ENCODE assay signal across 11 mouse cellular contexts in the genomic region with DNA sequence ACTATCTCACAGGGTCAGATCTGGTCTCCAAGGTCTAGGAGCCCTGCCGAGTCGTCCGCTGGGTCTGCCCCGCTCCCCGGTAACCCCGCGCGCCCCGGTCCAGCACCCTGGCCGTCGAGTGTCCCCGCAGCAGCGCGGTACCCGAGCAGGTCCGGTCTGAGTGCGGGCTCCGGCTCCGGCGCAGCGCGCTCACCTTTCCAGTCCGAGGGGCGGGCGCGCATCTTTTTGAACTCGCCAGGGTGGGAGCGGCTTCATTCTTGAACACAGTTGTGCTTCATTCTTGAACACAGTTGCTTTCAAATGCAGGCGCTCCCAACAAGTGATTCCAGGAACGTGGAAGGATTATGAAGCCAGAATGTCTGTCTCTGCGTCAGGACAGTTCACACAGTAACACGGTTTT. TPM values are rescaled to one million over a fixed set of nuclear protein-coding genes. Genes with fewer than 3 reads are reported as not detected.
A peak's percentile ranks its signal among the peaks of the same experiment; 100 is the strongest.
DNase-seq lines count a peak whose midpoint lies in the region; ATAC-seq and TF ChIP-seq lines count a peak whose summit lies in the region.
"Had no signal": no experiment of that assay in that cellular context is flagged by ENCODE, and none has a peak within 500 bp of the region (broad histone marks: within the 10 kb centered on the region; RNA-seq: fewer than 3 reads in every experiment).

No protein-coding gene starts in this region.

- H3K4me1 ChIP-seq in heart, embryonic 10.5 days, result peaks cover 4% of the 10 kb centered on the region; the same call in 1 of the 2 replicates
- peaks cover 20% of the 10 kb centered on the region for H3K4me1 ChIP-seq in E14TG2a.4 (replicated peaks; ENCODE audit: low read depth, low read length)
- no peaks in the 10 kb centered on the region; the same call in 1 of the 2 replicates for H3K4me1 ChIP-seq in forebrain, postnatal 0 days (ENCODE audit: insufficient read depth)
- H3K4me1 ChIP-seq in midbrain, embryonic 12.5 days, result peaks cover 8% of the 10 kb centered on the region

- TF ChIP-seq CTCF in E14TG2a.4 (conservative IDR thresholded peaks at IDR 0.05; ENCODE audit: low read length), result no peak
- TF ChIP-seq CTCF in forebrain, postnatal 0 days (IDR thresholded peaks at IDR 0.05; ENCODE audit: low read depth), result no peak

- no peaks in the 10 kb centered on the region for H3K9me3 ChIP-seq in heart, embryonic 10.5 days
- peaks cover 16% of the 10 kb centered on the region for H3K9me3 ChIP-seq in E14TG2a.4 (ENCODE audit: low read length)
- no peaks in the 10 kb centered on the region for H3K9me3 ChIP-seq in forebrain, postnatal 0 days (ENCODE audit: low read length)
- no peaks in the 10 kb centered on the region for H3K9me3 ChIP-seq in midbrain, embryonic 12.5 days

- WGBS in heart, embryonic 10.5 days, result 4% methylated on average over 32 of the region's 32 CpGs
- 6% methylated on average over 32 of the region's 32 CpGs for WGBS in forebrain, postnatal 0 days
- WGBS in midbrain, embryonic 12.5 days, result 3% methylated on average over 32 of the region's 32 CpGs

- peak overlapping the region; percentile 61 for H3K4me2 ChIP-seq in forebrain, postnatal 0 days (ENCODE audit: low read depth)
- peak overlapping the region; percentile 53 for H3K4me2 ChIP-seq in midbrain, embryonic 12.5 days (replicated peaks)

- DNase-seq in heart, embryonic 10.5 days (ENCODE audit: low spot score), result no peak
- DNase-seq in heart, adult 11 months, result no peak
- DNase-seq in forebrain, postnatal 0 days, result no peak
- no peak for DNase-seq in ovary, postnatal 36 days (ENCODE audit: low spot score)
- DNase-seq in T-cell, adult 2 months (ENCODE audit: low spot score), result no peak
- DNase-seq: lung, adult 2 months had no signal

- no peaks in the 10 kb centered on the region for H3K36me3 ChIP-seq in heart, embryonic 10.5 days
- H3K36me3 ChIP-seq in E14TG2a.4 (ENCODE audit: insufficient read depth, low read length), result no peaks in the 10 kb centered on the region
- H3K36me3 ChIP-seq in forebrain, postnatal 0 days (ENCODE audit: insufficient read depth), result no peaks in the 10 kb centered on the region
- no peaks in the 10 kb centered on the region for H3K36me3 ChIP-seq in midbrain, embryonic 12.5 days

- peaks cover 16% of the 10 kb centered on the region for H3K27me3 ChIP-seq in heart, embryonic 10.5 days (ENCODE audit: insufficient read depth, poor library complexity, severe bottlenecking)
- peaks cover 8% of the 10 kb centered on the region; the same call in 1 of the 2 replicates for H3K27me3 ChIP-seq in E14TG2a.4 (ENCODE audit: insufficient read depth, low read length)
- H3K27me3 ChIP-seq in forebrain, postnatal 0 days (ENCODE audit: insufficient read depth, low read length), result no peaks in the 10 kb centered on the region
- peaks cover 12% of the 10 kb centered on the region for H3K27me3 ChIP-seq in midbrain, embryonic 12.5 days

- H3K9ac ChIP-seq in forebrain, postnatal 0 days, result no peak overlapping the region; the same call in 1 of the 2 replicates
- H3K9ac ChIP-seq in midbrain, embryonic 12.5 days (replicated peaks), result 0 out of 2 replicates have a peak overlapping the region, but pooled peaks have one; percentile 37

- no peak for ATAC-seq in forebrain, postnatal 0 days
- no peak for ATAC-seq in midbrain, embryonic 12.5 days (ENCODE audit: low FRiP score, low read depth)
- ATAC-seq in megakaryocyte-erythroid progenitor cell, adult 5-6 weeks (replicated peaks; ENCODE audit: low FRiP score, low TSS enrichment, poor library complexity, severe bottlenecking), result no peak

- peak overlapping the region; percentile 58 for H3K4me3 ChIP-seq in heart, embryonic 10.5 days
- H3K4me3 ChIP-seq in E14TG2a.4 (replicated peaks; ENCODE audit: low read length), result peak overlapping the region; percentile 71
- peak overlapping the region; percentile 33 for H3K4me3 ChIP-seq in forebrain, postnatal 0 days (ENCODE audit: low read depth, low read length)
- peak overlapping the region; percentile 33 for H3K4me3 ChIP-seq in midbrain, embryonic 12.5 days

- no peak overlapping the region for H3K27ac ChIP-seq in heart, embryonic 10.5 days
- no peak overlapping the region for H3K27ac ChIP-seq in forebrain, postnatal 0 days (ENCODE audit: low read depth, low read length)
- no peak overlapping the region for H3K27ac ChIP-seq in midbrain, embryonic 12.5 days (replicated peaks)

RNA-seq across cellular contexts. Expression of a gene that starts 4.2 kb away (rescaled TPM):
- polyA plus RNA-seq in heart, embryonic 10.5 days (2016; fragmentation: Nextera tagmentation; extraction: Ambion mirVana), result 12.4 and 13.8 TPM in 2 replicates
- 15.8 and 16.6 TPM in 2 replicates for total RNA-seq in forebrain, postnatal 0 days (2014; rRNA removed)
- polyA plus RNA-seq in forebrain, postnatal 0 days (2015; fragmentation: Nextera tagmentation; extraction: Ambion mirVana), result 13.6 and 14.8 TPM in 2 replicates
- polyA plus RNA-seq in midbrain, embryonic 12.5 days (2016; fragmentation: Nextera tagmentation; extraction: Ambion mirVana), result 26.8 and 27.7 TPM in 2 replicates
- 11.1 and 12.1 TPM in 2 replicates for total RNA-seq in megakaryocyte-erythroid progenitor cell, adult 5-6 weeks (2014; fragmentation: Nextera tagmentation)
- total RNA-seq in megakaryocyte-erythroid progenitor cell, adult 5-6 weeks (2017), result 10.1 and 11.0 TPM in 2 replicates

RNA-seq across cellular contexts. Expression of a gene that starts 4.3 kb away (rescaled TPM):
- 0.48 and 0.51 TPM in 2 replicates for polyA plus RNA-seq in heart, embryonic 10.5 days (2016; fragmentation: Nextera tagmentation; extraction: Ambion mirVana)
- 0.62 and 2.6 TPM in 2 replicates for total RNA-seq in forebrain, postnatal 0 days (2014; rRNA removed)
- 0.67 and 0.90 TPM in 2 replicates for polyA plus RNA-seq in forebrain, postnatal 0 days (2015; fragmentation: Nextera tagmentation; extraction: Ambion mirVana)
- polyA plus RNA-seq in midbrain, embryonic 12.5 days (2016; fragmentation: Nextera tagmentation; extraction: Ambion mirVana), result 1.7 and 2.4 TPM in 2 replicates
- 0.59 and 1.2 TPM in 2 replicates for total RNA-seq in megakaryocyte-erythroid progenitor cell, adult 5-6 weeks (2014; fragmentation: Nextera tagmentation)
- total RNA-seq in megakaryocyte-erythroid progenitor cell, adult 5-6 weeks (2017), result not detected in 2 replicates
- total RNA-seq: gastrocnemius, adult 18-20 months had no signal
- polyA plus RNA-seq: lung, adult 2 months had no signal

RNA-seq across cellular contexts. Expression of a gene that starts 16.0 kb away (rescaled TPM):
- polyA plus RNA-seq in heart, embryonic 10.5 days (2016; fragmentation: Nextera tagmentation; extraction: Ambion mirVana), result 15.5 and 17.3 TPM in 2 replicates
- 18.8 and 19.2 TPM in 2 replicates for total RNA-seq in forebrain, postnatal 0 days (2014; rRNA removed)
- 13.9 and 15.2 TPM in 2 replicates for polyA plus RNA-seq in forebrain, postnatal 0 days (2015; fragmentation: Nextera tagmentation; extraction: Ambion mirVana)
- polyA plus RNA-seq in midbrain, embryonic 12.5 days (2016; fragmentation: Nextera tagmentation; extraction: Ambion mirVana), result 17.0 and 17.1 TPM in 2 replicates
- 23.3 and 27.3 TPM in 2 replicates for total RNA-seq in megakaryocyte-erythroid progenitor cell, adult 5-6 weeks (2014; fragmentation: Nextera tagmentation)
- 34.8 and 44.3 TPM in 2 replicates for total RNA-seq in megakaryocyte-erythroid progenitor cell, adult 5-6 weeks (2017)

RNA-seq across cellular contexts. Expression of a gene that starts 16.1 kb away (rescaled TPM):
- 2.8 and 3.6 TPM in 2 replicates for polyA plus RNA-seq in heart, embryonic 10.5 days (2016; fragmentation: Nextera tagmentation; extraction: Ambion mirVana)
- 22.2 and 23.5 TPM in 2 replicates for total RNA-seq in forebrain, postnatal 0 days (2014; rRNA removed)
- polyA plus RNA-seq in forebrain, postnatal 0 days (2015; fragmentation: Nextera tagmentation; extraction: Ambion mirVana), result 23.6 and 25.6 TPM in 2 replicates
- 10.6 and 11.0 TPM in 2 replicates for polyA plus RNA-seq in midbrain, embryonic 12.5 days (2016; fragmentation: Nextera tagmentation; extraction: Ambion mirVana)
- total RNA-seq in megakaryocyte-erythroid progenitor cell, adult 5-6 weeks (2014; fragmentation: Nextera tagmentation), result not detected in 2 replicates
- total RNA-seq in megakaryocyte-erythroid progenitor cell, adult 5-6 weeks (2017), result 0.11 TPM in 1 of 2 replicates, not detected in the other
- total RNA-seq: gastrocnemius, adult 18-20 months had no signal

RNA-seq across cellular contexts. Expression of a gene that starts 37.3 kb away (rescaled TPM):
- not detected in 2 replicates for polyA plus RNA-seq in heart, embryonic 10.5 days (2016; fragmentation: Nextera tagmentation; extraction: Ambion mirVana)
- not detected in 2 replicates for total RNA-seq in forebrain, postnatal 0 days (2014; rRNA removed)
- polyA plus RNA-seq in forebrain, postnatal 0 days (2015; fragmentation: Nextera tagmentation; extraction: Ambion mirVana), result not detected in 2 replicates
- polyA plus RNA-seq in midbrain, embryonic 12.5 days (2016; fragmentation: Nextera tagmentation; extraction: Ambion mirVana), result not detected in 2 replicates
- total RNA-seq in megakaryocyte-erythroid progenitor cell, adult 5-6 weeks (2014; fragmentation: Nextera tagmentation), result not detected in 2 replicates
- not detected in 2 replicates for total RNA-seq in megakaryocyte-erythroid progenitor cell, adult 5-6 weeks (2017)
- total RNA-seq: gastrocnemius, adult 18-20 months had no signal
- polyA plus RNA-seq: brain, embryonic 14.5 days; lung, adult 2 months had no signal
